Mouse (Mus musculus): Measurements from ENCODE around the gene Gm5724. TPM values are rescaled to one million over a fixed set of nuclear protein-coding genes. Genes with fewer than 3 reads are reported as not detected.

The Gm5724 gene
- polyA plus RNA-seq (2017; shearing (Covaris generic)): not detected

DNA sequence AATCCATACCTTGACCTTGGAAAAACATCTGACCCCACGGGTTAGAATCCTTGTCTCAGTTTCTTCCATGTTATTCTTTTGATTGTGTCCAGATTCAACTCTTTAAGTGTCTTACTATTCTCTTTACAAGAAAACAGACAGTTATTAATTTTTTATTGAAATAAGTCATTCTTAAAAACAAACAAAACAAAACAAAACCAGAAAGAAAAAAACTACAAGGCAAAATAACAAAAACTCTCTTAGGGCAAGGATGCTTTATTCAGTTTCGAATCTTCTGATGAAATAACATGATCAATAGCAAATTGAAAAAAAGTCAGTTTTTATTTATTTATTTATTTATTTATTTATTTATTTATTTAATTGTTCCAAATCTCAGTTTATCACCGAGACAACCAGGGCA, at the start of gene Gm5724:
Gene Gm5724, minus strand, starts transcription at position 101 of the 400 bp plus-strand sequence.

Other genes with a start within 250 kb of the Gm5724 start
- gene Slco1c1, start 249.4 kb downstream of the Gm5724 start, polyA plus RNA-seq (2017; shearing (Covaris generic)): not detected
- gene Slco1b2, start 144.3 kb downstream of the Gm5724 start, polyA plus RNA-seq (2017; shearing (Covaris generic)): not detected
- not detected for gene Slco1a4, start 82.4 kb upstream of the Gm5724 start, polyA plus RNA-seq (2017; shearing (Covaris generic))
- gene Slco1a1, start 173.2 kb upstream of the Gm5724 start, polyA plus RNA-seq (2017; shearing (Covaris generic)): not detected
- not detected for gene Gm6614, start 237.6 kb upstream of the Gm5724 start, polyA plus RNA-seq (2017; shearing (Covaris generic))

Data from activated CD4-positive, CD25-positive, alpha-beta regulatory T cell, adult 9 weeks (primary cell).